Mouse (Mus musculus) cerebellum, adult 2 months (tissue): ENCODE results near the gene Zscan26.

Source experiments
- CTCF ChIP-seq: fragments of 200-500 bp; IDR thresholded peaks from 2 replicates; pipeline ENCODE4 v1.5.1; 2011; ENCODE audit warnings: low read depth, mild to moderate bottlenecking, control low read depth, low read length, moderate library complexity, borderline replicate concordance; ENCODE audit not compliant: insufficient read depth
- POLR2A ChIP-seq: fragments of 200-500 bp; IDR thresholded peaks from 2 replicates; pipeline ENCODE4 v1.6.1; 2011; ENCODE audit warnings: low read length, control low read depth, borderline replicate concordance; ENCODE audit not compliant: insufficient read depth

- TF ChIP-seq POLR2A (peak; percentile 91; the same call in 1 of the 2 replicates), CTCF (no peak)
Observed at GRCm38 (mm10) chr13:21468061-21469019, 14.8 kb upstream of the Zscan26 start, which contains the start of gene Nkapl.
